Comparison of ENCODE assay signal across 1 mouse cellular context in the genomic region with DNA sequence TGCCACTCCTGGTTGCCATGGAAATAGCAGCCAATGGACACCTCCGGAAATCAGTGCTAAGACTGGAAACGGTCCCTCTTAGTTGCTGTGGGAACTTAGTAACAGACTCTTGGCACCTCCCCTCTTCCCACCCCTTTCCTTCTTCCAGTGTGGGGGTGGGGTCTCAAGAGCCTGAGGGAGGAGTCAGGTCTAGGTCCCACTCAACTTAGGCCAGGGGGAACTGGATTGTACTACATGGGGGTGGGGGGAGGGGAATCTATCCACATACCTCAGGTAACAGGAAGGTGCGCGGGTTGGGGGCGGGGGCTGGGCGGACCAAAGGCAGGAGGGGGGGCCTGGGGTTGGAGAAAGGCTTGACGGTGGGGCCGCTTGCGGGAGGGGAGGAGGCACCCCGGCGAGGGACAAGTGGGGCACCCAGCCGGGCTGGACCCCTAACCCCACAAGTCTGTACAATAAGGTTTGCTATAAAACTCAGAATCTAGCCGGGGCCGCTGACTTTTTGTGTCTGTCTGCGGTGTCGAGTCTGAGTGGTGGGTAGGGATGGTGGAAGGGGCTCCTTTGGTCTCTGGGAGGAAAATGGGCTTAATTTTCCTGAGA.
A peak's percentile ranks its signal among the peaks of the same experiment; 100 is the strongest.
TF ChIP-seq lines count a peak whose summit lies in the region.

No protein-coding gene starts in this region.

TF ChIP-seq in MEL, 35 proteins besides CTCF, POLR2A, EP300 and RAD21:
- TF ChIP-seq E2F4 (IDR thresholded peaks at IDR 0.05; ENCODE audit: borderline replicate concordance, low read depth, low read length) (no peak), BHLHE40 (IDR thresholded peaks at IDR 0.05; ENCODE audit: borderline replicate concordance, low read depth, low read length) (0 out of 2 replicates have a peak, but pooled peaks have one; percentile 29), USF1 (IDR thresholded peaks at IDR 0.05; ENCODE audit: low read depth, low read length) (no peak), HCFC1 (IDR thresholded peaks at IDR 0.05; ENCODE audit: low read depth, low read length) (peak; percentile 61; the same call in 1 of the 2 replicates), ETS1 (IDR thresholded peaks at IDR 0.05; ENCODE audit: low read depth, low read length) (peak; percentile 41; the same call in 1 of the 2 replicates), RCOR1 (IDR thresholded peaks at IDR 0.05; ENCODE audit: low read depth, low read length) (peak; percentile 69), ZNF384 (IDR thresholded peaks at IDR 0.05; ENCODE audit: low read depth, low read length) (no peak), CHD2 (IDR thresholded peaks at IDR 0.05; ENCODE audit: low read length) (no peak; the same call in 1 of the 2 replicates), UBTF (IDR thresholded peaks at IDR 0.05; ENCODE audit: borderline replicate concordance, insufficient read depth, low read depth, low read length) (no peak), TAL1 (IDR thresholded peaks at IDR 0.05; ENCODE audit: low read length) (no peak), MAFK (IDR thresholded peaks at IDR 0.05; ENCODE audit: borderline replicate concordance, low read depth, low read length) (no peak), ZC3H11A (IDR thresholded peaks at IDR 0.05; ENCODE audit: low read depth, low read length) (no peak), GABPA (IDR thresholded peaks at IDR 0.05; ENCODE audit: low read depth, low read length) (no peak), TBP (IDR thresholded peaks at IDR 0.05; ENCODE audit: low read depth, low read length) (no peak), ELF1 (IDR thresholded peaks at IDR 0.05; ENCODE audit: low read depth, low read length) (peak; percentile 79), MAX (IDR thresholded peaks at IDR 0.05; ENCODE audit: low read length) (no peak), CHD1 (IDR thresholded peaks at IDR 0.05; ENCODE audit: low read depth, low read length) (peak; percentile 11; the same call in 1 of the 2 replicates), MXI1 (IDR thresholded peaks at IDR 0.05; ENCODE audit: low read depth, low read length) (peak; percentile 1; the same call in 1 of the 2 replicates), ZKSCAN1 (IDR thresholded peaks at IDR 0.05; ENCODE audit: low read depth, low read length) (no peak), ZMIZ1 (IDR thresholded peaks at IDR 0.05; ENCODE audit: low read depth, low read length) (no peak), MEF2A (IDR thresholded peaks at IDR 0.05; ENCODE audit: extremely low read depth, insufficient replicate concordance, low read depth, low read length, poor library complexity, severe bottlenecking) (no peak), TCF12 (IDR thresholded peaks at IDR 0.05; ENCODE audit: low read depth, low read length) (no peak; the same call in 1 of the 2 replicates), KAT2A (conservative IDR thresholded peaks at IDR 0.05; ENCODE audit: low read depth, low read length) (no peak), MYB (IDR thresholded peaks at IDR 0.05; ENCODE audit: low read depth, low read length) (0 out of 2 replicates have a peak, but pooled peaks have one; percentile 18), POLR2AphosphoS5 (IDR thresholded peaks at IDR 0.05; ENCODE audit: borderline replicate concordance, low read depth, low read length) (no peak), SMC3 (IDR thresholded peaks at IDR 0.05; ENCODE audit: low read depth, low read length) (no peak), GATA1 (IDR thresholded peaks at IDR 0.05; ENCODE audit: low read depth, low read length) (no peak), JUND (IDR thresholded peaks at IDR 0.05; ENCODE audit: low read depth, low read length) (no peak), MYC (IDR thresholded peaks at IDR 0.05; ENCODE audit: low read depth, low read length) (no peak), MAZ (IDR thresholded peaks at IDR 0.05; ENCODE audit: low read depth, low read length) (peak; percentile 43; the same call in 1 of the 2 replicates), NELFE (IDR thresholded peaks at IDR 0.05; ENCODE audit: low read depth, low read length) (peak; percentile 24; the same call in 1 of the 2 replicates), SIN3A (IDR thresholded peaks at IDR 0.05; ENCODE audit: low read length) (no peak; the same call in 1 of the 2 replicates), POLR2AphosphoS2 (IDR thresholded peaks at IDR 0.05; ENCODE audit: low read length) (no peak), USF2 (IDR thresholded peaks at IDR 0.05; ENCODE audit: borderline replicate concordance in 1 of 2, insufficient read depth in 1 of 2, low read depth in 1 of 2, low read length in 2 of 2) (no peak), NRF1 (IDR thresholded peaks at IDR 0.05; ENCODE audit: insufficient read depth, low read depth, low read length, poor library complexity, severe bottlenecking) (no peak)
